Mouse (Mus musculus) embryonic fibroblast, embryonic 13.5 days (primary cell): ENCODE data around the gene Marf1.

Source experiments
- CTCF ChIP-seq: IDR thresholded peaks from 2 replicates; pipeline ENCODE4 v1.5.1; 2011; ENCODE audit warnings: mild to moderate bottlenecking, control low read depth, low read length, moderate library complexity, borderline replicate concordance; ENCODE audit not compliant: insufficient read depth
- POLR2A ChIP-seq: IDR thresholded peaks from 2 replicates; pipeline ENCODE4 v1.6.1; 2011; ENCODE audit warnings: low read depth, mild to moderate bottlenecking, control low read depth, low read length, moderate library complexity

DNA sequence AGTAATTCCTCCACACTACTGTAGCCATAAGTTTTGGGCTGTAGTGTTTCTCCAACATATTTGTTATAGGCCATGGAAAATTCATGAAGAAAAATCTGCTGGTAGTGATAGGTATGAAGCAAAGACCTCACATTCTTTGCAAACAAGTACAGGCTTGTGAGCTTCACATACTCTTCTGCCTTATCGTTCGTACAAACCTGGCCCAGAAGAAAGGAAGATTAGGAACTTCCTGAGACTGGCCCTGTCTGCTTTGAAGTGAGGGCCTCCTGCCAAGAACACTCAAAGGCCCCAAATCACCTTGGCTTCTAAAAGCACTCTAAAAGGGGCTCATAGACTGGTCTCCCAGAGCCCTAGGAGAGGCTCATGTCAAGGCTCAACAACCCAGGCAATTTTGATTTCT lies 45.9 kb downstream of the Marf1 start:
- TF ChIP-seq POLR2A (no peak), CTCF (no peak)
